Mouse (Mus musculus): ENCODE results near the gene Abca8b. TPM values are rescaled to one million over a fixed set of nuclear protein-coding genes. Genes with fewer than 3 reads are reported as not detected.
"Not testable (repeated sequence)": the region's sequence is repeated elsewhere in the genome, so short reads cannot be mapped to it uniquely, and the experiment has no call there.

Gene Abca8b
- total RNA-seq, 2 experiments from 2014 or later = 7.2 to 11.8 TPM

DNA sequence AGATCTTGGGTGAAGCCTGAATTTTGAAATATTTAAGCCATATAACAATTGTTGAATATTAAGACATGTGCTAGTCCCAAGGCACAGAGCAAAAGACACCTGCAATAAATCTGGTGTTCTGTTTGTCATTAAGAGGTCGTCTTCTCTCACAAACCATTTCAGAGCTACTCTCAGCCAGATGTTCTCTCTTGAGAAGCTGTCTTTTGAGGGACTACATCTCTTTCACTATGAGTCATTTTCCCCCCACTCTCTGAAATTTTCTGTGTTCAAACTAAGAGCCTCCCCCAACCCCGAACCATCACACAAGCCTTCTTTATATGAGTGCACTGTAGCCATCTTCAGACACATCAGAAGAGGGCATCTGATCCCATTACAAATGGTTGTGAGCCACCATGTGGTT, 76.2 kb downstream of the Abca8b start:
- DNase-seq (ENCODE audit: low spot score in 2 of 2) = no peak

- no peak for DNase-seq (ENCODE audit: low spot score in 2 of 2)
Measured at GRCm38 (mm10) chr11:109916654-109917053, 79.0 kb downstream of the Abca8b start.

- DNase-seq (ENCODE audit: low spot score in 2 of 2) = not testable (repeated sequence)
Measured at GRCm38 (mm10) chr11:109913156-109913555, 82.5 kb downstream of the Abca8b start.

DNA sequence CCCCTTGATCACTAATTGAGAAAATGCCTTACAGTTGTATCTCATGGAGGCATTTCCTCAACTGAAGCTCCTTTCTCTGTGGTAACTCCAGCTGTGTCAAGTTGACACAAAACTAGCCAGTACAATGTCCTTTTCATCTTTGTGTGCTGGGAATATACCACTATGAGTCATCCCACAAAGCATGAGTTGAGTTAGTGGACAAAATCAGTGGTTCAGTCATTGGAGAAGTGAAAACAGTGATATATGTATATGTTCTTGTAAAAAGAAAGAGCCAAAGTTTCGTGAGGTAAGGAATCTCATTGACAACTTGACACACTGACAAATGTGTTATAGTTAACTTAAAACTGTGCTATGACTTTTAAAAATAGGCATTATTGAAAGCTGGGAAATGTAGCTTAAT, 83.5 kb downstream of the Abca8b start:
- DNase-seq (ENCODE audit: low spot score in 2 of 2) = not testable (repeated sequence)

GRCm38 (mm10) chr11:109909801-109910200, 85.8 kb downstream of the Abca8b start:
- no peak for DNase-seq (ENCODE audit: low spot score in 2 of 2)

DNA sequence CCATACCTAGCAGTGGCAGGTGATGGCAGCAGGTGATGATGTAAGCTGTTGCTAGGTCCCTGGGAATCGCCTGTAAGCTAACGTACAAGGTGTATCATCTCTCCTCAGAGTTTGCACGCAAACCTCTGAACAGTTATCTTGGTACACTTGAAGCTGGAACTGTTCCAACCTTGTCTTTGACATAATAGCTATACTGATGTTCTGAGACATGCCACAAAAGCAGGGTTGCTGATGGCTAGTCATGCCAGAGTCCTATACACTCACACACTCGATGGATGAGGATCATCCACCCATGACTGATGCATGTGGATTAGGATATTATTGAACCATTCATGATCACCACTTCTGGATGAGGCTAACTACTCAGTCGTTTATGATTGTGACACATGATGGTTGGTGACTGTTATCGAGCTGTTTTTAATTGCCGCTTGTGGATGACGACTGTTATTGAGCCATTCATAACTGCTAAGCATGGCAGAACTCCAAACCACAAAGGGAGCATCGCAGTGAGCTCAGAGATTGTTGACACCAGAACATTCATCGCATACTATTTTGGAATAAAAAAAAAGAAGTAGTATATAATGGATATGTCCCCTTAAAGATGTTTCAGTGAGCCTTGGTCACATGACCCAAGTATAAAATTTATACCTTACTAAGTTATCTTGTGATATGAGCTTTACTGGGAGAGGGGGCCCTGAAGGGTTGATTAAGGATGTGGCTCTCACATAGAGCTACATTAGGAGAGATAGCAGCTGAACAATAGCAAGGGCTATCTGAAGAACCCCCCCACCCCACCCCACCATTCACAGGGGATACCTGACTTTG, 87.2 kb downstream of the Abca8b start:
- DNase-seq (ENCODE audit: low spot score in 2 of 2) = no peak

GRCm38 (mm10) chr11:109907508-109907907, 88.1 kb downstream of the Abca8b start:
- DNase-seq (ENCODE audit: low spot score in 2 of 2) = no peak

DNA sequence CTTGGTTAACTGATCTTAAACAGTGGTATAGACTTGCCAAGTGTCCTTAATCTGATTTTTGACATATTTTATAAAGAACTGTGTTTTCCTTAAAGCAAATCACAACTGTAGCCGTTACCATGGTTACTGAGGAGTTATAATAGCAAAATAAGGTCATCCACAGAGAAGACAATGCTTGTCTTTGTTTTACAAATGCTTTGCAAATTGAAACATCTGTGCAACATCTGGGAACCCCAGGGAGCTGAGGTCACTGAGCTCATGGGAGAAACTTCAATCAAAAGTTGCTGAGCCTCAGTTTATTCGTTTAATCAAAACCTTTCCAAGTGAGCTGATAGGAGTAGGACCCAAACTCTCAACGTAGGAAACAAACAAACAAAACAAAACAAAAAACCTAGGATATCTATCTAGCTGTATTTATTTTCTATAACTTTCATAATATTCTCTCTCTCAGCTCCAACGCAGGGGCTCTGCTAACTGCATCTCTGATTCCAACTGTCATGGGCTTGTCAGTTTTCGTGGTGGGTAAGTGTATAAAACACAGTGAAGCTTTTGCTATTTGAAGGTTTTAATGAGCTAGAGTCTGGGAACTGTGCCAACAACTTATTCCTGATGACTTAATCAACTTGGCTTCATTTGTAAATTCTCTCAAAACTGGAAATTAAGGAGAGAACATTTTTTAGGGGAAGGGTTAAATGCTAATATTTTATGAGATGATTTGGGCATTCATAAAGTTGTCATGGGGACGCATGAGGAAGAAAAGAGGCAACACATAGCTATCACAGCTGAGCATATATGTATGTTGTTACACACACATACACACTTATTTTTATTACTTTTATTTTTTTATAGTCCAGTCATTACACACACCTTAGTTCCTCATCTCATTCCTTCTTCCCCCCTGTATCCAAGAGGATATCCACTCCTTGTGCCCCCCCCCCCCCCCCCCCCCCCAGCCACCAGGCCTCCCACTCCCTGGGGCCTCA, 92.7 kb downstream of the Abca8b start:
- DNase-seq (ENCODE audit: low spot score in 2 of 2) = no peak

DNA sequence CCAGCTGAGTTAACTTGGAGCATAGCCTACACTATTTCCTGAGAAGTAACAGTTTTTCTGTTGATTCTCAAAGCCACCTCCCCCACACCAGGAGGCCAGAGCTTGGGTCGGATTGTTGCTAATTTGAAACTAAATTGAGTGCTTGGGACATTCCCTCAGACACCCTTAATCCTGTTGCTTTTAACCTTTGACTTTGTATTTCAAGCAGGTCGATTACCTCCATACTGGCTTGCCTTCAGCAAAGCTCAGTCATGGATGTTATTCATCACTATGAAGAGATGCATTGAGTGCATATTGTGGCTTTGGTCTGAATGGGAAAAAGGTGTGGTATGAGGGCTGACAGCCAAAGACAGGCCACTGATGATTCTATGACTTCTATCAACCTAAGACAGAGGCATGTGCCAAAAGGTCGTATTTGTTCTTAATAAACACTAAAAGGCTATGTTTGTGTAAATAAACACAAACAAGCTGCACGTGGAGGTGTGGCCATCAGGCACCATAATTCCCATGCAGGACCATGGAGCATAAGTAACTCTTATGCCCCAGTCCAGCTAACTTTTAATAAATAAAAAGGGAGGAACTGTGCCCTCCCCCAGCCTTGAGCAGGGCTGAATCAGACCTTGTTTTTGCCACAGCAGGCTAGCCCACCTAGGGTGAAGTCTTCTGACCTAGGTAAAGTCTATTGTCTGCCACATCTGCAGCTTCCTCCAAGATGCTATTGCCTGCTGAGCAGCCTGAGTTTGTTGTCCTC, 95.0 kb downstream of the Abca8b start:
- no peak for DNase-seq (ENCODE audit: low spot score in 2 of 2)

GRCm38 (mm10) chr11:109898791-109899467, 96.7 kb downstream of the Abca8b start:
- DNase-seq (ENCODE audit: low spot score in 2 of 2) = no peak

GRCm38 (mm10) chr11:109895952-109896530, 99.6 kb downstream of the Abca8b start:
- DNase-seq (ENCODE audit: low spot score in 2 of 2) = no peak

- no peak for DNase-seq (ENCODE audit: low spot score in 2 of 2)
Measured at GRCm38 (mm10) chr11:109895496-109895895, 100.1 kb downstream of the Abca8b start.

DNA sequence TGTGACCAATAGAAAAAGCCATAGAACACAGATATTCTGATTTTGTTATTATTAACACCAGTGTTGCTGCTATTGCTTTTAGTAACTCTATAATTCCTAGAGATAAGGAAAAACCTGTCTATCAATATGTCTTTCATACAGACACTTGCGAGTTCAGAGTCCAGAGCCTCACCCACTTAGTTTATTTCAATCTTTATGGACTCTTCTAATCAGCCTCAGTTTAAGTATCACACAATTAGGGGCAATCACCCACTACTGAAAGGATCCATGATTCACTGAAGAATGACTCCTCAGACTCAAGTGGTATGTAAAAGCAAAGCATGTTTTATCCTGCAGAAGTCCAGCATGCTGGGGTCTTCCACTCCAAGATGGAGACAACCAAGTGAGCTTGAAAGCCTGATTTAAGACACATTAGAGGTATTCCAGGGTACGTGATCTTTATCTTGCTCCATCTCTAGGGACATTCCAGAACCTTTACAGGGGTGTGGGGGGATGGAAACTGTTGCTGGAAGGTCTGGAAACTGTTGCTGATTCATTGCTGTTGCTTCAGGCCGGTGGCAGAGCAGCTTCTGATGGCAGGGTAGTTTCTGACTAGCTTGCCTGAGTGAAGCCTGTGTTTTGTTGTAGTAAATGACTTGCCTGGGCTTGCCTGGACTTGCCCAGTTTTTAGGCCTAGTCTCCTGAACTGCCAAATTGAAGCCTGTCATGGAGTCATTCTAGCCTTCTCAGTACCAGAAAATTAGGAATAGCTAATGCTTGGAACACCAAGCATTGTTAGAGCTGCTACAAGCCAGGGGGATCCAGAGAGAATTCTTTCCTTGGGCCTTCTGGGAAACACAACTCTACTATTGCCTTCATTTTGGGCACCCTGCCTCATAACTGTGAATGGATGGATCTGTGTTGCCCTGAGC, 101.5 kb downstream of the Abca8b start:
- no peak for DNase-seq (ENCODE audit: low spot score in 2 of 2)

GRCm38 (mm10) chr11:109891989-109892386, 103.7 kb downstream of the Abca8b start:
- no peak for DNase-seq (ENCODE audit: low spot score in 2 of 2)

DNA sequence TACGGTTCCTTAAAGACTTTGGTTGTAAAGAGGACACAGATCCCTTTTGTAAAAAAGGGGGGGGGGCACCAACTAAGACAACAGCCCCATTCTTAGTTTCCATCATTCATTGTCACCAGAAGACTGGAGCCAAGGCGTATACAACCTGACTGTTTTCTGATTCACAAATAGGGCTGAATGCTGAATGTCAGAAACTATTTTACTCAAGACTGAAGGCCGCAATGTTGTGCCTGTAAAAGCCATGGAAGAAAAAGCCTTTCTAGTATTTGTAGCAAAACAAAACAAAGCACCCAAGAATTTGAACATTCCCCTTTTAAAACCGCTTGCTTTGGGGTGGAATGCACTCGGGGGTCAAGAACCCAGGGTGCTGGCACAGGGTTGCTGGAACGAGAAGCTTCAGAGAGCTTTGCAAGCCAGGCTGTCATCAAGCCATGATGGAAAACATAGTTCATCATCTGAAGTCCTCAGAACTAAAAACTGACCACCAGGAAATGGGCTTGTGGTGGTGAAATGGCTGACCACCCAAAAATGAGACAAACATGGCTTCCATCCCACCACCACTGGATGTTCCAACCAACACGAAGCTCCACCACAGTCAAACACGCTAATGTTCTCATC, 104.2 kb downstream of the Abca8b start:
- DNase-seq (ENCODE audit: low spot score in 2 of 2) = no peak

DNA sequence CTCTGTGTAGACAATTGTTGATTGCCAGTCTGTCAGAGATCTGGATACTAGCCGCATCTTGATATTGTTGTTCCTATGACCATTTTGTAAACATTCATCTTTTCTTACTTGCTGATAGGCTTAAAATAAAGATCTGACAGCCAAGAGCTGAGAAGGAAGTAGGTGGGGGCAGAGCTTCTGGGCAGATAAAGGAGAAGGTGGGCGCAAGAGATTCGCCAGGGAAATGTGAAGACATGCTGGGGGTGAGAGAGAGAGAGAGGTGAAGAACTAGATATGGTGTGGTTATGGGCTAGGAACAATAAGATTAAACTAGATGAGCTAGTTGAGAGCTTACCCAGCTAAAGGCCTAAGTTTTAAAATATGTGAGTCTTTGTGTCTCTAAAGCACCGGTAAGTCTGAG, 106.0 kb downstream of the Abca8b start:
- DNase-seq (ENCODE audit: low spot score in 2 of 2) = no peak

DNA sequence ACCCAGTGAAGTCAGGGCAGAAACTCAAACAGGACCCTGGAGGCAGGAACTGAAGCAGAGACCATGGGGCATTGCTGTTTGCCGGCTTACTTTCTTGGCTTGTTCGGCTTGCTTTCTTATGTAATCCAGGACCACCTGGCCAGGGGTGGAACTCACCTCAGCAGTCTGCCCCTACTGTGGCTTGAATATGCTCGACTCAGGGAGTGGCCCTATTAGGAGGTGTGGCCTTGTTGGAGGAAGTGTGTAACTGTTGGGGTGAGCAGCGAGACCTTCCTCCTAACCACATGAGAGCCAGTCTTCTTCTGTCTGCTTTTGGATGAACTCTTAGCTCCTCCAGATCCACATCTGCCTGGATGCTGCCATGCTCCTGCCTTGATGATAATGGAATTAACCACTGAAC, 108.9 kb downstream of the Abca8b start:
- no peak for DNase-seq (ENCODE audit: low spot score in 2 of 2)

DNA sequence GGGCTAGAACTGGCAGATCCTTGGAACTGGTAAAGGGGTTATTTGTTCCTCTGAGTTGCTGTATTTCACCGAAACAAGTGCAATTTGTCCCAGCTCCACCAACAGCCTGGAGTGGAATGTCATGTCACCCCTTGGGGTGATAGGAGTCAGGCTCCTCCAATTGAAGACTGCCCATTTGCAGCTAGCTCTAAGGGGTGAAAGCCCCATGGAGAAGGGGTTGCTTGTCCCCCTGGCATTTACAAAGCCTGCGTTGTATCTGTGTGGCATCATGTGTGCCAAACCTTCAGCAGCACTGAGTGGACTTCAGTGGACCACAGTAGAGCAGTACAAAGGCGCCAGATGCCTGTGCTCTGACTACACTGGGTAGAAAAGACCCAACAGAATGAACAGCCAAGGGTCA, 110.1 kb downstream of the Abca8b start:
- DNase-seq (ENCODE audit: low spot score in 2 of 2) = no peak

DNA sequence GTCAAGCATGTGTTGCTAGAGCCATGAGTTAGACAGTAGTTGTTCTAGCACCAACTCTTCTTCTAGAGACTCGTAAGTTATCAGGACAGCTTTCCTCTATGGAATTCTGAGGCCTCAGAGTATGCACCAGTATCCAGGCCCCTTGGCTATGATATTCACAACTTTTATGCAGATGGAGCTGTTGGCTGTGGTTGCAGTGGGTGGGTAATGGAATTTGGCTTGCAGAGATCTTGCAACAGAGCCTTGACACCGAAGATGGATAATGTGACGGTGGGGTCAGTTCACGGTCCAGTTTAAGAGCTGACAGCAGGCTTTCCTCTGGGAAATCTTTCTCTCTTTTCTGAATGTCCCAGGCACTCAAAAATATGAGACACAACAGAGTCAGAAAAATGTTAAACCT, 110.8 kb downstream of the Abca8b start:
- no peak for DNase-seq (ENCODE audit: low spot score in 2 of 2)
